Mouse (Mus musculus) liver, adult 2 months (tissue): ENCODE measurements around the gene Hs6st3. TPM values are rescaled to one million over a fixed set of nuclear protein-coding genes. Genes with fewer than 3 reads are reported as not detected.
"Not testable (repeated sequence)": the region's sequence is repeated elsewhere in the genome, so short reads cannot be mapped to it uniquely, and the experiment has no call there.

Experiments
- DNase-seq: peaks from one replicate; pipeline ENCODE4 v3.0.0-alpha.2; 2011; ENCODE audit warnings: low read depth, low spot score; ENCODE audit errors: extremely low read depth
- H3K27ac ChIP-seq: fragments of 200-500 bp; replicated peaks from 2 replicates; pipeline ENCODE4 v1.5.1; 2012; ENCODE audit warnings: low read depth, mild to moderate bottlenecking, control low read depth, inconsistent platforms, low read length; ENCODE audit not compliant: insufficient read depth
- H3K27me3 ChIP-seq: fragments of 200-500 bp; 2 replicates; pipeline ENCODE4 v1.6.1; 2012; ENCODE audit warnings: mild to moderate bottlenecking, moderate library complexity, low read length, inconsistent platforms; ENCODE audit not compliant: control insufficient read depth, insufficient read depth
- H3K36me3 ChIP-seq: fragments of 200-500 bp; 2 replicates; pipeline ENCODE4 v1.6.1; 2012; ENCODE audit warnings: low read length, inconsistent platforms; ENCODE audit not compliant: control insufficient read depth, insufficient read depth
- H3K4me1 ChIP-seq: fragments of 200-500 bp; 2 replicates; pipeline ENCODE4 v1.6.1; 2011; ENCODE audit warnings: low read length; ENCODE audit not compliant: control insufficient read depth, insufficient read depth
- H3K4me3 ChIP-seq: fragments of 200-500 bp; 2 replicates; pipeline ENCODE4 v1.5.1; 2011; ENCODE audit warnings: low read depth, mild to moderate bottlenecking, control low read depth, low read length, moderate library complexity; ENCODE audit not compliant: insufficient read depth
- H3K79me2 ChIP-seq: fragments of 200-500 bp; 2 replicates; pipeline ENCODE4 v1.6.1; 2012; ENCODE audit warnings: inconsistent platforms, mild to moderate bottlenecking, low read length, moderate library complexity; ENCODE audit not compliant: control insufficient read depth, insufficient read depth
- H3K9ac ChIP-seq: fragments of 200-500 bp; 2 replicates; pipeline ENCODE4 v1.6.1; 2012; ENCODE audit warnings: low read depth, mild to moderate bottlenecking, control low read depth, inconsistent platforms, low read length
- CTCF ChIP-seq: fragments of 200-500 bp; IDR thresholded peaks from 2 replicates; pipeline ENCODE4 v1.5.1; 2011; ENCODE audit warnings: low read depth, low read length, control low read depth
- POLR2A ChIP-seq: fragments of 200-500 bp; IDR thresholded peaks from 2 replicates; pipeline ENCODE4 v1.6.1; 2011; ENCODE audit warnings: low read length, control low read depth; ENCODE audit not compliant: insufficient read depth; ENCODE audit errors: extremely low read depth
- WGBS: fragments of 180-500 bp; shearing (Covaris S2); methylation state at CpG from one replicate; pipeline ENCODE4 v1.1.7; 2018; 5-methylcytosine and 5-hydroxymethylcytosine counted together
- polyA plus RNA-seq: library from polyadenylated mRNA; depleted of rRNA; stranded (reverse); fragments of >200 nt; gene quantifications from 2 replicates; pipeline ENCODE4 v1.2.3, GENCODE M21; 2012
- total RNA-seq: library from RNA; depleted of rRNA; stranded (reverse); fragments of >200 nt; gene quantifications from 2 replicates; pipeline ENCODE4 v1.2.3, GENCODE M21; 2014

Gene Hs6st3
- total and polyA plus RNA-seq, 2 experiments = 0.06 to 0.09 TPM

DNA sequence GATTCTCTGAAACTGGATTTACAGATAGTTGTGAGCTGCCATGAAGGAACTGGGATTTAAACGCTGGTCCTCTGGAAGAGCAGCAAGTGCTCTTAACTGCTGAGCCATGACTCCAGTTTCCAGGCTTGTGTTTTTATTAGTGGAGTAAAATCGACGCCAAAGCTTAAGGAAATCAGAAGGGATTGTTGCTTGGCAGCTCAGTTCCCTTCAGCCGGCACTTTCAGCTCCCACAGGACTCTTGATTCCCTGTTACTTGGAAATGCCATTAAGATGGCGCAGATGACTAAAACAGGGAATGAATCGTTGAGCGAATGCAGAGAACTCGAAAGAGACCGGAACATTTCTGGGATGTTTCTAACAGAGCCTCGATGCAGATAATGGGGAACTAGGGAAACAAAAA lies 112.2 kb downstream of the Hs6st3 start:
- Histone ChIP-seq H3K79me2 (no peaks in the 10 kb centered on the region), H3K36me3 (no peaks in the 10 kb centered on the region), H3K27me3 (no peaks in the 10 kb centered on the region), H3K4me1 (no peaks in the 10 kb centered on the region), H3K27ac (no peak overlapping the region), H3K9ac (no peak overlapping the region), H3K4me3 (no peak overlapping the region)
- no peak for DNase-seq
- 85% methylated on average over 10 of the region's 10 CpGs for WGBS
- TF ChIP-seq POLR2A (no peak), CTCF (no peak)

DNA sequence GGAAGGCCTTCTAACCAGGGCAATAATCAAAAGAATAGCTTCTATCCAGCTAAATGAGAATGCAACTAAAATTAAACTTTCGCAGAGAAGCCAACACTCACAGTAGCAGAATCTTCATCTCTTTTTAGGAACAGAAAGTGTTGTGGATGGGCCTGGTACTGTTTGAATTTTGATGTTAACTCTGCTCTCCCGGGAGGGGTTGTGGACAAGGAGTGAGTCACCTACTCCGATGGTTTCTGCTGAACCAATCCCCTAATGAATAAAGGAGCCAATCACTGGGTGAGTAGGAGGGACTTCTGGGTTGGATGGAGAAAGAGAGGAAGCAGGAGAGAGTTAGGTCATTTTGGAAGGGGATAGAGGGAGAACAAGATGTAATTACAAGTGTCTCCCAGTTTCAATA lies 117.3 kb downstream of the Hs6st3 start:
- DNase-seq = no peak
- no peak for TF ChIP-seq POLR2A
- TF ChIP-seq CTCF = no peak
- no peak overlapping the region for H3K4me3 ChIP-seq
- H3K79me2 ChIP-seq = no peaks in the 10 kb centered on the region
- H3K4me1 ChIP-seq = no peaks in the 10 kb centered on the region
- 0 out of 2 replicates have a peak, but pooled peaks cover 3% of the 10 kb centered on the region for H3K27me3 ChIP-seq
- H3K9ac ChIP-seq = no peak overlapping the region
- 80% methylated on average over 3 of the region's 3 CpGs for WGBS
- H3K36me3 ChIP-seq = no peaks in the 10 kb centered on the region
- no peak overlapping the region for H3K27ac ChIP-seq

DNA sequence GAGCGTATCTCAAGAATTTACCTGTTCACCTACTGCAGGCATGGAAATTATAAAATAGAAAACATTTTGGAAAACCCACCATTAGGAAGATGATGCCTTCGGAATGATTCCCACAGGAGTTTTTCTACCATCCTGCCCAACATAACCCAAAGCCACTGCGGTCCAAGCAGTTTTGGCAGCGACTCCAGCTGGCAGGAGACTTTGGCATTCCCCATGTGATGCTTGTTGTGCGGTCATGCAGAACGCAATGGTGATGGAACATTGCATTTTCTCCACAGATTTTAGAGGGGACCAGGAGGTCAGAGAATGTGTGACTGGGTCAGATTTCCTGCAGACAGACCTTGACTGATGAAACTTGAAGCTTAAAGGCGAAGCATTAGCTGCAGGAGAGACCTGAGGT lies 118.9 kb downstream of the Hs6st3 start:
- H3K9ac ChIP-seq = no peak overlapping the region
- 82% methylated on average over 7 of the region's 7 CpGs for WGBS
- TF ChIP-seq CTCF (no peak), POLR2A (no peak)
- H3K36me3 ChIP-seq = no peaks in the 10 kb centered on the region
- H3K4me3 ChIP-seq = no peak overlapping the region
- 0 out of 2 replicates have a peak, but pooled peaks cover 3% of the 10 kb centered on the region for H3K27me3 ChIP-seq
- DNase-seq = no peak
- H3K27ac ChIP-seq = no peak overlapping the region
- no peaks in the 10 kb centered on the region for H3K4me1 ChIP-seq
- no peaks in the 10 kb centered on the region for H3K79me2 ChIP-seq

DNA sequence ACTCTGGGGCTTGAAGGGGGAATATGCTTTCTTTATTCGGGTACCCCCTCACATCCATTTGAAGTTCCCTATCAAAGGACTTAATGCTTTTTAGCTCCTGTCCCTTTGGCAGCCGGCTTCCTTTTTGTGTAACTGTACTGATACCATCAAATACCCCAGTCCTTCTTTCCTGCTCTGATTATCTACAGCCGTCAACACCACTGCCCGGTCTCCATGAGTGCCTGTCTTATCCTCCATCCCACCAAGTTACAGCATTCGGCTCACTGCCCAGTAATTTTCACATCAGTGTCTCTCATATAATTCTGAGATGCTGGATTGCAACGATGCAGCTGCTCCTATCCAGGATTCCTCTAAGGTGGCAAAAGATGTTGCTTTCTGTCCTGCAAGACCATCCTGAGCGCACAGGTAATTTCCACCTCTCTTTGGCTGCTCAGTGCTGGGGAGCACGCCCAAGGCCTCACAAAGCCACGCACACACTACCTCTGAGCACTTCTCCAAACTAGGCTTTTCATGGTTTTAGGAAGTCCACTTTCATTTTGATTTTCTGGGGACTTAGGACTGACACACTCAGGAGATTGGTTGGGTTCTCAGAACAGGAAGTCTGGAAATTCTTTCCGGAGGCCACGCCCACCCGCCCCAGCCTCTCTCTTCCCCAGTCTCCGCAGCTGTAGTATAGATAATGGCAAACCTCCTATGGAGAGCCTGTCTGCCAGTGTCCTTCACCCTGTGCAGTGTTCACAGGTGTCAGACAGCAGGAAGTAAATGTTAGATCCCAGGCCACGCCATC lies 122.2 kb downstream of the Hs6st3 start:
- WGBS = 64% methylated on average over 14 of the region's 14 CpGs
- no peak overlapping the region for H3K27ac ChIP-seq
- no peaks in the 10 kb centered on the region for H3K36me3 ChIP-seq
- no peaks in the 10 kb centered on the region for H3K79me2 ChIP-seq
- H3K4me1 ChIP-seq = no peaks in the 10 kb centered on the region
- no peak for TF ChIP-seq POLR2A
- no peak for TF ChIP-seq CTCF
- H3K27me3 ChIP-seq = 0 out of 2 replicates have a peak, but pooled peaks cover 3% of the 10 kb centered on the region
- DNase-seq = no peak
- no peak overlapping the region for H3K9ac ChIP-seq
- H3K4me3 ChIP-seq = no peak overlapping the region

DNA sequence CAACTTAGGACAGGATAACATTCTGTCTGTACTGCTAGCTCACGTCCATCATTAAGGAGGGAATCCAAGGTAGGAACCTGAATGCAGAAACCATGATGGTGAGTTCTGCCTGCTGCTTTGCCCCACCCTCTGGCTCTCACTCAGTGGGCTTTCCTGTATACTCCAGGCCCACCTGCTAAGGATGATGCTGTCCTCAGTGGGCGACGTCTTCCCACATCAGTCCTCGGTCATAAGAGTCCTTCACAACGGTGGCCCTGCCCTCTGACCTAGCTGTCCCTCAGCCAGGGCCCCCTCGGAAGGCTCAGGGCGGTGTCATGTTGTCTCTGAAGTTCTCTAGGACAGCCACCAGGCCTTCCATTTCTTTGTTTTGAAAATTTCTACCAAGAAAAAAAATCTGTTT lies 128.2 kb downstream of the Hs6st3 start:
- no peak overlapping the region for H3K27ac ChIP-seq
- TF ChIP-seq CTCF (no peak), POLR2A (no peak)
- H3K4me3 ChIP-seq = no peak overlapping the region
- no peaks in the 10 kb centered on the region for H3K27me3 ChIP-seq
- no peaks in the 10 kb centered on the region for H3K4me1 ChIP-seq
- no peak for DNase-seq
- 71% methylated on average over 7 of the region's 7 CpGs for WGBS
- H3K79me2 ChIP-seq = no peaks in the 10 kb centered on the region
- no peak overlapping the region for H3K9ac ChIP-seq
- H3K36me3 ChIP-seq = no peaks in the 10 kb centered on the region

DNA sequence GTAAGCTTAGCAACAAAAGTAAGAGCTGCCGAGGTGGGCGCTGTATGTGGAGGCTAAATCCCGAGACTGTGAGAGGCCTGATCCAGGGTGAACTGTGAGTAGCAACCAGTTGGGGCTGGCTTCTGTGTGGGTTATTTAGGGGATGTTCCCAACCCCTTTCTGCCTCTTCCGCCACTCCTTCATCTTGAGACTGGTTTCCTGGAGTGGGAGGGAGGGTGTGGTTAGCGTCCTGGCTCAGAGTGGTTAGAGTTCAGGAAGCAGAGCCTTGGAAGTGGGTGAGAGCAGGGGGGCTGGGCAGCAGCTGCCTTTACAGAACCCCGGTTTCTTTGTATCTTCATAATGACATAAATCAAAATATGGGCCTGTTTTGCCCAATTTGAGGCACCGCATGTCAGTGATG lies 134.9 kb downstream of the Hs6st3 start:
- Histone ChIP-seq H3K4me1 (no peaks in the 10 kb centered on the region), H3K79me2 (no peaks in the 10 kb centered on the region), H3K27me3 (no peaks in the 10 kb centered on the region), H3K27ac (no peak overlapping the region), H3K4me3 (no peak overlapping the region), H3K9ac (no peak overlapping the region), H3K36me3 (no peaks in the 10 kb centered on the region)
- TF ChIP-seq POLR2A (no peak), CTCF (no peak)
- WGBS = 69% methylated on average over 7 of the region's 7 CpGs
- DNase-seq = no peak

DNA sequence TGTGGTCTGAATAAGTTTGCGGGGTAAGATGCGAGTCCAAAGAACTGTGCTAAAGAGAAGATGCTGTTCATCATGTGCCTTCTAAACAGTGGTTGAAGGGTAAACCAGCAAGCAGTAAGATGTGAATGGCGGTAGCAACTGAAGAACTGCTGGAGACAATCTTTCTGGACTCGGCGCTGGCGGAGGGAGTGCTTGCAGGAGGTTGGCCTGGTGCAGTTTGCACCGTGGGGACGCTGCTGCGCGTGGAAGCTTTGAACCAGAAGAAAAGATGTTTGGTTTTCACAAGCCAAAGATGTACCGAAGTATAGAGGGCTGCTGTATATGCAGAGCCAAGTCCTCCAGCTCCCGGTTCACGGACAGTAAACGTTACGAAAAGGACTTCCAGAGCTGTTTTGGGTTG lies 140.0 kb downstream of the Hs6st3 start:
- H3K27ac ChIP-seq, H3K4me3 ChIP-seq, H3K79me2 ChIP-seq, H3K36me3 ChIP-seq, H3K4me1 ChIP-seq, H3K27me3 ChIP-seq, DNase-seq, H3K9ac ChIP-seq: not testable (repeated sequence)
- 89% methylated on average over 15 of the region's 15 CpGs for WGBS
